Mouse (Mus musculus) liver, adult 2 months (tissue): Measurements from ENCODE around the gene Igf1r.

Experiments used
- CTCF ChIP-seq: fragments of 200-500 bp; IDR thresholded peaks from 2 replicates; pipeline ENCODE4 v1.5.1; 2011; ENCODE audit warnings: low read depth, low read length, control low read depth
- POLR2A ChIP-seq: fragments of 200-500 bp; IDR thresholded peaks from 2 replicates; pipeline ENCODE4 v1.6.1; 2011; ENCODE audit warnings: low read length, control low read depth; ENCODE audit not compliant: insufficient read depth; ENCODE audit errors: extremely low read depth

- TF ChIP-seq CTCF, result no peak
- no peak for TF ChIP-seq POLR2A
Observed at GRCm38 (mm10) chr7:68278908-68279307, 326.3 kb downstream of the Igf1r start.
